Mouse (Mus musculus) forebrain, embryonic 12.5 days (tissue): ENCODE results near the gene Tnip3. TPM values are rescaled to one million over a fixed set of nuclear protein-coding genes. Genes with fewer than 3 reads are reported as not detected.

Source experiments
- ATAC-seq: fragments of 200-750 bp; cut with Nextera tagmentation; 2 replicates; pipeline ENCODE4 v1.8.0; 2017; ENCODE audit warnings: moderate TSS enrichment; ENCODE audit not compliant: low FRiP score
- H3K27ac ChIP-seq: fragments of 300-500 bp; sonication (generic); 2 replicates; pipeline ENCODE4 v1.5.1; 2016; ENCODE audit warnings: mild to moderate bottlenecking
- H3K27me3 ChIP-seq: fragments of 300-500 bp; sonication (generic); 2 replicates; pipeline ENCODE4 v1.6.1; 2016; ENCODE audit warnings: mild to moderate bottlenecking
- H3K36me3 ChIP-seq: fragments of 300-500 bp; sonication (generic); replicated peaks from 2 replicates; pipeline ENCODE4 v1.6.1; 2016; ENCODE audit warnings: mild to moderate bottlenecking
- H3K4me1 ChIP-seq: fragments of 300-500 bp; sonication (generic); 2 replicates; pipeline ENCODE4 v1.6.1; 2016
- H3K4me2 ChIP-seq: fragments of 300-500 bp; sonication (generic); 2 replicates; pipeline ENCODE4 v1.6.1; 2016; ENCODE audit warnings: mild to moderate bottlenecking, moderate library complexity
- H3K4me3 ChIP-seq: fragments of 300-500 bp; sonication (generic); replicated peaks from 2 replicates; pipeline ENCODE4 v1.5.1; 2016; ENCODE audit warnings: mild to moderate bottlenecking
- H3K9ac ChIP-seq: fragments of 300-500 bp; sonication (generic); 2 replicates; pipeline ENCODE4 v1.6.1; 2016; ENCODE audit warnings: mild to moderate bottlenecking
- H3K9me3 ChIP-seq: fragments of 300-500 bp; sonication (generic); 2 replicates; pipeline ENCODE4 v1.6.1; 2016
- WGBS: fragments of 180-500 bp; shearing (Covaris S2); methylation state at CpG from one replicate; pipeline ENCODE4 v1.1.7; 2016; 5-methylcytosine and 5-hydroxymethylcytosine counted together
- polyA plus RNA-seq: library from polyadenylated mRNA; unstranded; fragments of >200 nt; fragmentation: Nextera tagmentation; extraction: Ambion mirVana; gene quantifications from 2 replicates; pipeline ENCODE4 v1.2.1, GENCODE M21; 2016

Gene Tnip3
- polyA plus RNA-seq, 1 experiment from 2014 or later: not detected

GRCm38 (mm10) chr6:65621260-65621659 is 96.1 kb downstream of the Tnip3 start:
- H3K4me3 ChIP-seq: no peak overlapping the region
- H3K36me3 ChIP-seq: no peaks in the 10 kb centered on the region
- ATAC-seq: no peak
- H3K27me3 ChIP-seq: no peaks in the 10 kb centered on the region
- no peak overlapping the region for H3K27ac ChIP-seq
- H3K9ac ChIP-seq: no peak overlapping the region
- H3K4me2 ChIP-seq: no peak overlapping the region
- H3K4me1 ChIP-seq: no peaks in the 10 kb centered on the region
- H3K9me3 ChIP-seq: no peaks in the 10 kb centered on the region

GRCm38 (mm10) chr6:65623016-65623715 is 98.1 kb downstream of the Tnip3 start:
- WGBS: 82% methylated on average over 3 of the region's 3 CpGs

GRCm38 (mm10) chr6:65630578-65630977 is 105.5 kb downstream of the Tnip3 start:
- H3K36me3 ChIP-seq: no peaks in the 10 kb centered on the region

More at GRCm38 (mm10) chr6:65623016-65623715, 98.1 kb downstream of the Tnip3 start:
- Histone ChIP-seq H3K9ac (no peak overlapping the region), H3K4me1 (no peaks in the 10 kb centered on the region), H3K4me2 (no peak overlapping the region), H3K4me3 (no peak overlapping the region), H3K36me3 (no peaks in the 10 kb centered on the region), H3K9me3 (no peaks in the 10 kb centered on the region), H3K27ac (no peak overlapping the region), H3K27me3 (no peaks in the 10 kb centered on the region)
- no peak for ATAC-seq

GRCm38 (mm10) chr6:65632184-65632583 is 107.1 kb downstream of the Tnip3 start:
- WGBS: 90% methylated on average over 5 of the region's 5 CpGs
- no peak for ATAC-seq
- H3K27ac ChIP-seq: no peak overlapping the region
- no peaks in the 10 kb centered on the region for H3K9me3 ChIP-seq
- H3K4me2 ChIP-seq: no peak overlapping the region
- H3K9ac ChIP-seq: no peak overlapping the region
- H3K4me1 ChIP-seq: no peaks in the 10 kb centered on the region
- H3K4me3 ChIP-seq: no peak overlapping the region
- H3K36me3 ChIP-seq: no peaks in the 10 kb centered on the region
- no peaks in the 10 kb centered on the region for H3K27me3 ChIP-seq

More at GRCm38 (mm10) chr6:65630578-65630977, 105.5 kb downstream of the Tnip3 start:
- no peak overlapping the region for H3K27ac ChIP-seq
- no peak for ATAC-seq
- H3K9me3 ChIP-seq: no peaks in the 10 kb centered on the region
- H3K4me3 ChIP-seq: no peak overlapping the region
- no peak overlapping the region for H3K4me2 ChIP-seq
- no peak overlapping the region for H3K9ac ChIP-seq
- H3K4me1 ChIP-seq: no peaks in the 10 kb centered on the region
- WGBS: 88% methylated on average over 2 of the region's 2 CpGs
- no peaks in the 10 kb centered on the region for H3K27me3 ChIP-seq

GRCm38 (mm10) chr6:65642431-65642830 is 117.3 kb downstream of the Tnip3 start:
- no peaks in the 10 kb centered on the region; the same call in 1 of the 2 replicates for H3K4me1 ChIP-seq
- H3K36me3 ChIP-seq: no peaks in the 10 kb centered on the region
- no peak overlapping the region for H3K9ac ChIP-seq
- no peak overlapping the region for H3K4me2 ChIP-seq
- no peak for ATAC-seq
- H3K27me3 ChIP-seq: no peaks in the 10 kb centered on the region
- H3K27ac ChIP-seq: no peak overlapping the region
- H3K9me3 ChIP-seq: 0 out of 2 replicates have a peak, but pooled peaks cover 3% of the 10 kb centered on the region
- H3K4me3 ChIP-seq: no peak overlapping the region

- WGBS: 7% methylated on average over 4 of the region's 4 CpGs
- ATAC-seq: peak; percentile 72; the same call in 1 of the 2 replicates
- peak overlapping the region; percentile 51 for H3K27ac ChIP-seq
These were observed 119.0 kb downstream of the Tnip3 start for GRCm38 (mm10) chr6:65644110-65644509.

GRCm38 (mm10) chr6:65646408-65646807 is 121.3 kb downstream of the Tnip3 start:
- Histone ChIP-seq H3K9ac (no peak overlapping the region), H3K9me3 (no peaks in the 10 kb centered on the region), H3K36me3 (no peaks in the 10 kb centered on the region), H3K4me1 (no peaks in the 10 kb centered on the region; the same call in 1 of the 2 replicates), H3K27me3 (no peaks in the 10 kb centered on the region), H3K4me3 (no peak overlapping the region), H3K4me2 (no peak overlapping the region), H3K27ac (no peak overlapping the region)
- no peak for ATAC-seq
- WGBS: 70% methylated on average over 3 of the region's 3 CpGs

More at GRCm38 (mm10) chr6:65644110-65644509, 119.0 kb downstream of the Tnip3 start:
- no peak overlapping the region for H3K4me3 ChIP-seq
- H3K36me3 ChIP-seq: no peaks in the 10 kb centered on the region
- H3K9me3 ChIP-seq: 0 out of 2 replicates have a peak, but pooled peaks cover 3% of the 10 kb centered on the region
- H3K4me1 ChIP-seq: no peaks in the 10 kb centered on the region; the same call in 1 of the 2 replicates
- H3K9ac ChIP-seq: no peak overlapping the region
- H3K4me2 ChIP-seq: no peak overlapping the region
- H3K27me3 ChIP-seq: no peaks in the 10 kb centered on the region

GRCm38 (mm10) chr6:65647731-65648130 is 122.6 kb downstream of the Tnip3 start:
- 89% methylated on average over 6 of the region's 6 CpGs for WGBS
- Histone ChIP-seq H3K9ac (no peak overlapping the region), H3K4me1 (no peaks in the 10 kb centered on the region; the same call in 1 of the 2 replicates), H3K4me3 (no peak overlapping the region), H3K27me3 (no peaks in the 10 kb centered on the region), H3K9me3 (no peaks in the 10 kb centered on the region), H3K36me3 (no peaks in the 10 kb centered on the region), H3K4me2 (no peak overlapping the region), H3K27ac (no peak overlapping the region)
- no peak for ATAC-seq

- no peaks in the 10 kb centered on the region for H3K9me3 ChIP-seq
These were observed 126.3 kb downstream of the Tnip3 start for GRCm38 (mm10) chr6:65651376-65651775.

GRCm38 (mm10) chr6:65661272-65661671 is 136.2 kb downstream of the Tnip3 start:
- no peaks in the 10 kb centered on the region for H3K27me3 ChIP-seq
- no peaks in the 10 kb centered on the region for H3K9me3 ChIP-seq
- peaks cover 2% of the 10 kb centered on the region; the same call in 1 of the 2 replicates for H3K4me1 ChIP-seq
- no peak overlapping the region for H3K27ac ChIP-seq
- H3K4me2 ChIP-seq: no peak overlapping the region
- ATAC-seq: no peak
- no peak overlapping the region for H3K9ac ChIP-seq
- no peak overlapping the region for H3K4me3 ChIP-seq
- 89% methylated on average over 4 of the region's 4 CpGs for WGBS
- H3K36me3 ChIP-seq: no peaks in the 10 kb centered on the region

More at GRCm38 (mm10) chr6:65651376-65651775, 126.3 kb downstream of the Tnip3 start:
- H3K27me3 ChIP-seq: no peaks in the 10 kb centered on the region
- H3K4me2 ChIP-seq: no peak overlapping the region
- 45% methylated on average over 4 of the region's 4 CpGs for WGBS
- no peak overlapping the region for H3K9ac ChIP-seq
- no peak overlapping the region for H3K27ac ChIP-seq
- no peaks in the 10 kb centered on the region for H3K36me3 ChIP-seq
- no peak overlapping the region for H3K4me3 ChIP-seq
- no peaks in the 10 kb centered on the region for H3K4me1 ChIP-seq
- peak; percentile 20; the same call in 1 of the 2 replicates for ATAC-seq

GRCm38 (mm10) chr6:65662050-65662449 is 136.9 kb downstream of the Tnip3 start:
- no peaks in the 10 kb centered on the region for H3K36me3 ChIP-seq
- no peak for ATAC-seq
- 76% methylated on average over 2 of the region's 2 CpGs for WGBS

GRCm38 (mm10) chr6:65663990-65664389 is 138.9 kb downstream of the Tnip3 start:
- no peak for ATAC-seq
- H3K9ac ChIP-seq: no peak overlapping the region
- H3K4me1 ChIP-seq: peaks cover 2% of the 10 kb centered on the region; the same call in 1 of the 2 replicates
- no peaks in the 10 kb centered on the region for H3K27me3 ChIP-seq
- WGBS: 78% methylated on average over 6 of the region's 6 CpGs
- H3K4me3 ChIP-seq: no peak overlapping the region
- H3K27ac ChIP-seq: no peak overlapping the region
- no peaks in the 10 kb centered on the region for H3K9me3 ChIP-seq
- H3K36me3 ChIP-seq: no peaks in the 10 kb centered on the region
- no peak overlapping the region for H3K4me2 ChIP-seq

More at GRCm38 (mm10) chr6:65662050-65662449, 136.9 kb downstream of the Tnip3 start:
- no peak overlapping the region for H3K9ac ChIP-seq
- H3K4me3 ChIP-seq: no peak overlapping the region
- H3K27me3 ChIP-seq: no peaks in the 10 kb centered on the region
- H3K4me2 ChIP-seq: no peak overlapping the region
- H3K4me1 ChIP-seq: peaks cover 2% of the 10 kb centered on the region; the same call in 1 of the 2 replicates
- H3K27ac ChIP-seq: no peak overlapping the region
- H3K9me3 ChIP-seq: no peaks in the 10 kb centered on the region

GRCm38 (mm10) chr6:65666295-65666694 is 141.2 kb downstream of the Tnip3 start:
- Histone ChIP-seq H3K36me3 (no peaks in the 10 kb centered on the region), H3K4me1 (peaks cover 6% of the 10 kb centered on the region), H3K27me3 (peaks cover 6% of the 10 kb centered on the region; the same call in 1 of the 2 replicates), H3K9ac (no peak overlapping the region), H3K27ac (no peak overlapping the region), H3K4me3 (no peak overlapping the region), H3K4me2 (no peak overlapping the region), H3K9me3 (no peaks in the 10 kb centered on the region)
- ATAC-seq: no peak
- 77% methylated on average over 3 of the region's 3 CpGs for WGBS
